Mouse (Mus musculus): ENCODE results near the gene Gm21970. TPM values are rescaled to one million over a fixed set of nuclear protein-coding genes. Genes with fewer than 3 reads are reported as not detected.

The Gm21970 gene
- polyA plus RNA-seq, 1 experiment: not detected

DNA sequence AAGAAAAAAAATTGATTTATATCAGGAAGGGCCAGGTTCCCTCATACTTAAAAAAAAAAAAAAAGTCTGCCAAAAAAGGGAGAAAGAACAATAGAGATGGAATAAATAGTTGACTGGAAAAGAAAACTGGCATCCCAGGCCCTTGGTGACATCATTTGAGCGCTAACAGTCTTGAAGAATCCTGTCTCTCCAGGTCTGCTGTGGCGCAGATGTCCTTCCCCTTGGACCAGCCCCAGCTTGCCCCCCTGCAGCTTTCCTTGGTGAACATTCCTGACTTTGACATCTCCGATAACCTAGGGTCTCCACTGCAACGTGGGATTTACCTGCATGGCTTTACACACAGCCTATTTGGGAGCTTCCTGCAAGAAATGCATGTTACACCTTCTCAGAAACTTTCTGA, 9.9 kb upstream of the Gm21970 start:
- peaks cover 6% of the 10 kb centered on the region; the same call in 1 of the 2 replicates for H3K9me3 ChIP-seq
- no peaks in the 10 kb centered on the region for H3K27me3 ChIP-seq (replicated peaks)
- H3K4me3 ChIP-seq (replicated peaks): no peak overlapping the region
- no peak for TF ChIP-seq GATA1 (IDR thresholded peaks at IDR 0.05; ENCODE audit: borderline replicate concordance, low read length)
- peaks cover 38% of the 10 kb centered on the region for H3K4me1 ChIP-seq
- H3K36me3 ChIP-seq (replicated peaks; ENCODE audit: low read length): peaks cover 81% of the 10 kb centered on the region

DNA sequence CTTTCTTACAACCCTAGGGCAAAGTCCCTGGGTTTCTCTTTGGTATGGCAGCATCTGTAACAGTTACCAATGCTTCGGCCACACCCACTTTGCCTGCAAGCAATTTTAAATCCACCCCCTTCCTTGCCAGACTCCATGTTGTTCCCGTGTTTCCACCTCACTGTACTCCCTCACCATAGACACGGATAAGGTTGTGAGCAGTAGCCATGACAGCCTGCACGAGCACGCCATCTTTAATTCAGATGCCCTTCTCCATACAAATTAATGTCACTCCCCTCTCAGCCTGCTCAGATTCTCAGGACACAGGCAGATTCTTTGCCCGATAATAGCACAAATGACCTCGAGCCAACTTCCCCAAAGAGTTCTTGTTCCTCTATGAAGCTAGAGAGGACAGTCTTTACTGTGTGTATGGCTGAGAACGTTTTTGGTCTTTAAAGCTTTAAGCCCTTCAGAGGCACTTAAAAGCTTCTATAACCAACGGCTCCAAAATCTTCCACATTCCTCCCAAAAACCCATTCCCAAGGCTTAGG, 9.2 kb upstream of the Gm21970 start:
- H3K36me3 ChIP-seq (replicated peaks; ENCODE audit: low read length): peaks cover 82% of the 10 kb centered on the region
- no peak for TF ChIP-seq GATA1 (IDR thresholded peaks at IDR 0.05; ENCODE audit: borderline replicate concordance, low read length)
- no peak for TF ChIP-seq FLI1 (IDR thresholded peaks at IDR 0.05; ENCODE audit: low read length)
- H3K27me3 ChIP-seq (replicated peaks): no peaks in the 10 kb centered on the region
- peaks cover 2% of the 10 kb centered on the region; the same call in 1 of the 2 replicates for H3K9me3 ChIP-seq
- peak overlapping the region; percentile 46 for H3K4me3 ChIP-seq (replicated peaks)
- H3K4me1 ChIP-seq: peaks cover 45% of the 10 kb centered on the region

DNA sequence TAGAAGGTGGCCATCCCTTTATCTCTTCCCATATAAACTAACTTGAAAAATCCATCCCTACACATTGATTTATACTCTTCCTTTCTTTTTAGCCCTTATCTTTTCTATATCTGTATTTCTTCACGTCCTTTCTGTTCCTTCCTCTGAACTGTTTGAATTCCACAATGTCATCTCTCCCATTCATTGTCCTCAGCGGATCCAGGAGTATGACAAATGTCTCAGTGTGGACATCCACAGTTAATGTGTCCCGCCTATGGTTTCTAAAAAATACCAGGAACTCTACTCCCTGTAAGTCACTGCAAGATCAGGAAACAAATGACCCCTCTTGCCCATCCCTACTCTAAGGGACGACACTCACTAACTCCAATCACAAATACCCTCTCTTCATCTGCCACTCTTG, 7.3 kb upstream of the Gm21970 start:
- TF ChIP-seq FLI1 (IDR thresholded peaks at IDR 0.05; ENCODE audit: low read length): no peak
- Histone ChIP-seq H3K27me3 (replicated peaks) (no peaks in the 10 kb centered on the region), H3K36me3 (replicated peaks; ENCODE audit: low read length) (peaks cover 85% of the 10 kb centered on the region), H3K9me3 (no peaks in the 10 kb centered on the region; the same call in 1 of the 2 replicates), H3K4me3 (replicated peaks) (no peak overlapping the region), H3K4me1 (peaks cover 42% of the 10 kb centered on the region)

DNA sequence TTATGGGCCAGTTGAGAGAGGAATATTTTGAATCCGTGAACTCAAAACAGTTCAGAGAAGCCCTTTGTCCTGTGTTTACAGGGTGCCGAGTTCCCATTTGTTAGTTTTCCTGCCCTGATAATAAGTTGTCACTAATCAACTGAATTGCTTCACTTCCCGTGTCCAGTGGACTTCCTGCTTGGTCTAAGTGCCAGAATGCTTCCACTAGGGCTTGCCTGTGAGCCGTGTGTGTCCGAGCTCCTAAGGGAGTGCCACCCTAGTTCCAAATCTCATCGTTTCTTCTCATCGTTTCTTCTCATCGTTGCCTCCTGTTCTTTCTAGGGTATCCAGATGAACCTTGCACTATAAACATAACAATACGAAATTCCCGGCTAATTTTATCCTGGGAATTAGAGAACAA, 5.9 kb upstream of the Gm21970 start:
- Histone ChIP-seq H3K27me3 (replicated peaks) (no peaks in the 10 kb centered on the region), H3K9me3 (no peaks in the 10 kb centered on the region; the same call in 1 of the 2 replicates), H3K36me3 (replicated peaks; ENCODE audit: low read length) (peaks cover 92% of the 10 kb centered on the region), H3K4me1 (peaks cover 33% of the 10 kb centered on the region), H3K4me3 (replicated peaks) (no peak overlapping the region)
- TF ChIP-seq FLI1 (IDR thresholded peaks at IDR 0.05; ENCODE audit: low read length) (no peak), GATA1 (IDR thresholded peaks at IDR 0.05; ENCODE audit: borderline replicate concordance, low read length) (no peak)

DNA sequence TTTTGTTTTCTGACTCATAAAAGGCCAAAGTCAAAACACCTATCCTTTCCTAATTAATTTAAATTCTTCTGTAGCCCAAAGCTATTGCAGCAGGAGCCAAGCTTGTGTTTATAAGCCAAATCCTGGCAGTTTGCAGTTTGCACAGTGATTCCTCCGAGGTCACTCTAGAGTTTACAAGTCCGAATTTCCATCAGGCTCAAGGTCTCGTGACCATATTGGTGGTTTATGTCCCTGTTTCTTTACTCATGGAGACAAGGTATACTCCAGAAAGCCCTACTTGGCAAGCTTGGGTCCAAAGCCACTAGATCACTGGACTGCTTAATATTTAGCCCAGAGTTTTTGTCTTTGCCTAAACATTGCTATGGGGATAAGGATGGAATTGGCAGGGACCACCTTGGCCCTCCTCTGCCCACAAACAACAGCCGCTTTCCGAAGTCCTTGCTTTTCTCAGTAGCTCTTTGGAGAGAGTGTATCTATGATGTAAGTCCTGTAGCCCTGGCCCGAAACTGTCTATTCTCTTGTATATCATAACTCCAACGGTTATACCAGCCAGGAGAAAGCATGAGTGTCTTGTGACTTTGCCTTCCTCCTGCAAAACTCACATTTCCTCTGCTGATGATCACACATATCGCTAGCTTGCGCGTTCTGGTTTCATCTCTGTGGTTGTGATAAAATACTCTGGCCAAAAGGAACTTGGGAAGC, 5.0 kb upstream of the Gm21970 start:
- Histone ChIP-seq H3K27me3 (replicated peaks) (no peaks in the 10 kb centered on the region), H3K9me3 (no peaks in the 10 kb centered on the region; the same call in 1 of the 2 replicates), H3K36me3 (replicated peaks; ENCODE audit: low read length) (peaks cover 91% of the 10 kb centered on the region), H3K4me1 (peaks cover 30% of the 10 kb centered on the region), H3K4me3 (replicated peaks) (no peak overlapping the region)
- no peak for TF ChIP-seq GATA1 (IDR thresholded peaks at IDR 0.05; ENCODE audit: borderline replicate concordance, low read length)
- TF ChIP-seq FLI1 (IDR thresholded peaks at IDR 0.05; ENCODE audit: low read length): no peak

GRCm38 (mm10) chr16:91387121-91387486, 4.4 kb upstream of the Gm21970 start:
- no peaks in the 10 kb centered on the region for H3K27me3 ChIP-seq (replicated peaks)
- peaks cover 91% of the 10 kb centered on the region for H3K36me3 ChIP-seq (replicated peaks; ENCODE audit: low read length)
- no peak overlapping the region for H3K4me3 ChIP-seq (replicated peaks)
- TF ChIP-seq GATA1 (IDR thresholded peaks at IDR 0.05; ENCODE audit: borderline replicate concordance, low read length) (no peak), FLI1 (IDR thresholded peaks at IDR 0.05; ENCODE audit: low read length) (no peak)
- H3K4me1 ChIP-seq: peaks cover 25% of the 10 kb centered on the region
- H3K9me3 ChIP-seq: no peaks in the 10 kb centered on the region; the same call in 1 of the 2 replicates

DNA sequence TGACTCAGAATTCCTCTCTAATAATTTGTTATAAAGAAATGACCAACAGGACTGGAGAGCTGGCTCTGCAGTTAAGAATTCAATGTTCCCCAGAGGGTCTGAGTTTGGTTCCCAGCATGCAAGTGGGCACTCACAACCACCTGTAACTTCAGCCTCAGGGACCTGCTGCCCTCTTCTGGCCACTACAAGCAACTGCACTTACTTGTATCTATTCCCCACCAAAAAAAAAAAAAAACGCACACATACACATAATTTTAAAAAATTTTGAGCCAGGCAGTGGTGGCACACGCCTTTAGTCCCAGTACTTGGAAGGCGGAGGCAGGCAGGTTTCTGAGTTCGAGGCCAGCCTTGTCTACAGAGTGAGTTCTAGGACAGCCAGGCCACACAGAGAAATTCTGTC, 1.4 kb upstream of the Gm21970 start:
- no peaks in the 10 kb centered on the region; the same call in 1 of the 2 replicates for H3K9me3 ChIP-seq
- H3K4me3 ChIP-seq (replicated peaks): no peak overlapping the region
- H3K36me3 ChIP-seq (replicated peaks; ENCODE audit: low read length): peaks cover 93% of the 10 kb centered on the region
- no peaks in the 10 kb centered on the region for H3K27me3 ChIP-seq (replicated peaks)
- TF ChIP-seq GATA1 (IDR thresholded peaks at IDR 0.05; ENCODE audit: borderline replicate concordance, low read length): no peak
- TF ChIP-seq FLI1 (IDR thresholded peaks at IDR 0.05; ENCODE audit: low read length): no peak
- H3K4me1 ChIP-seq: peaks cover 15% of the 10 kb centered on the region

DNA sequence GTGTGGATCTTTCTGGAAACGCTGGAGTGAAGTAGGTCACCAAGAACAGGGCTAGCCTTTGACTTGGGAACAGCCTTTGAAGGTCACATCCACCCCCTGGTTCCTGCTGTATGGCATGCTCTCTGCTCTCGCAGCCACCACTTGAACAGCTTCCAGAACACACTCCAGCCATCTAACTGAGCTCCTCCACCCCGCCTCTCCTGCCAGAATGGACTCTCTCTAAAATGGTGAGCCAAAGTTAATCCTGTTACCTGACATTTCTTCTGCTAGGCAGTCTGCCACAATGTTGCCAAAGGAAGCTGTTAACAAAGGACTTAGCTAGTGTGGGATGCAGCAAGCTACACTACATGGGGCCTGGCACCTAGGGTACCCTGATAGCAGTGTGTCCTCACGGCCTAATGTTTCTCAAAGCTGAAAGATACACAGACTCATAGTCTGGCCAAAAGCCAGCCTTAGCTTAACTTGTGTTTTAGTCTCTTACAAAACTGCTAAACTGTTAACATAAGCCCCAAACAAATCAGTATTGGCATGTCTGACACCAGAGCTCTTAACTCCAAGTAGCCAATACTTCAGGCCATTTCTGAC, 3.4 kb downstream of the Gm21970 start:
- 0 out of 2 replicates have a peak, but pooled peaks cover 3% of the 10 kb centered on the region for H3K4me1 ChIP-seq
- no peak overlapping the region for H3K4me3 ChIP-seq (replicated peaks)
- no peaks in the 10 kb centered on the region for H3K27me3 ChIP-seq (replicated peaks)
- H3K9me3 ChIP-seq: no peaks in the 10 kb centered on the region; the same call in 1 of the 2 replicates
- TF ChIP-seq GATA1 (IDR thresholded peaks at IDR 0.05; ENCODE audit: borderline replicate concordance, low read length) (no peak), FLI1 (IDR thresholded peaks at IDR 0.05; ENCODE audit: low read length) (no peak)
- H3K36me3 ChIP-seq (replicated peaks; ENCODE audit: low read length): peaks cover 81% of the 10 kb centered on the region

- 0 out of 2 replicates have a peak, but pooled peaks cover 3% of the 10 kb centered on the region for H3K4me1 ChIP-seq
- no peak overlapping the region for H3K4me3 ChIP-seq (replicated peaks)
- H3K9me3 ChIP-seq: no peaks in the 10 kb centered on the region; the same call in 1 of the 2 replicates
- TF ChIP-seq GATA1 (IDR thresholded peaks at IDR 0.05; ENCODE audit: borderline replicate concordance, low read length): no peak
- no peak for TF ChIP-seq FLI1 (IDR thresholded peaks at IDR 0.05; ENCODE audit: low read length)
- peaks cover 81% of the 10 kb centered on the region for H3K36me3 ChIP-seq (replicated peaks; ENCODE audit: low read length)
- no peaks in the 10 kb centered on the region for H3K27me3 ChIP-seq (replicated peaks)
Observed at GRCm38 (mm10) chr16:91395633-91396392, 4.3 kb downstream of the Gm21970 start.

All from megakaryocyte, embryonic 14.5 days (primary cell).